In genomic region chr5:31697644-31698296, GRCm38 (mm10) we compare ENCODE assay signal across 8 mouse cellular contexts. TPM values are rescaled to one million over a fixed set of nuclear protein-coding genes. Genes with fewer than 3 reads are reported as not detected.
DNase-seq lines count a peak whose midpoint lies in the region; ATAC-seq lines count a peak whose summit lies in the region.

Babam2 (plus strand) TSS chr5:31697684.

- peak; percentile 97 for ATAC-seq in hindbrain, embryonic 16.5 days

- H3K27me3 ChIP-seq in hindbrain, embryonic 16.5 days (replicated peaks; ENCODE audit: control insufficient read depth, insufficient read depth, low read length): no peaks in the 10 kb centered on the region

- H3K4me3 ChIP-seq in hindbrain, embryonic 16.5 days (ENCODE audit: low read length): peak within 1 kb of the TSS; percentile 86
- H3K4me3 ChIP-seq in macrophage (ENCODE audit: inconsistent target): peak within 1 kb of the TSS; percentile 81

- DNase-seq in T-cell, adult 2 months (ENCODE audit: low spot score): peak; percentile 93
- peak; percentile 91 to 93 for DNase-seq in cerebellum, postnatal 36 days
- DNase-seq in gastrocnemius, adult 18-20 months (ENCODE audit: low spot score): peak; percentile 94
- peak; percentile 85 to 94 for DNase-seq in left cerebral cortex, adult 18-20 months (ENCODE audit: low spot score in 2 of 2)
- DNase-seq in right cerebral cortex, adult 18-20 months: peak; percentile 91
- DNase-seq in urinary bladder, postnatal 10 days (ENCODE audit: low spot score): peak; percentile 69

- no peaks in the 10 kb centered on the region for H3K36me3 ChIP-seq in hindbrain, embryonic 16.5 days (ENCODE audit: control insufficient read depth, insufficient read depth, low read length)
- peaks cover 3% of the 10 kb centered on the region; the same call in 1 of the 2 replicates for H3K36me3 ChIP-seq in macrophage (ENCODE audit: inconsistent target)

- H3K9ac ChIP-seq in hindbrain, embryonic 16.5 days (ENCODE audit: low read depth, low read length): peak within 1 kb of the TSS; percentile 90

- H3K27ac ChIP-seq in hindbrain, embryonic 16.5 days (ENCODE audit: low read depth, low read length): peak within 1 kb of the TSS; percentile 93
- H3K27ac ChIP-seq in macrophage: peak within 1 kb of the TSS; percentile 94

- H3K9me3 ChIP-seq in hindbrain, embryonic 16.5 days (ENCODE audit: control insufficient read depth, low read length): no peaks in the 10 kb centered on the region

- H3K4me1 ChIP-seq in hindbrain, embryonic 16.5 days (ENCODE audit: control insufficient read depth, insufficient read depth, low read depth, low read length): peaks cover 4% of the 10 kb centered on the region

- peak within 1 kb of the TSS; percentile 84 for H3K4me2 ChIP-seq in hindbrain, embryonic 16.5 days (ENCODE audit: low read length)

- H3K79me2 ChIP-seq in macrophage (ENCODE audit: inconsistent target): peaks cover 52% of the 10 kb centered on the region; the same call in 1 of the 2 replicates

- under 1% methylated on average over 62 of the region's 71 CpGs for WGBS in hindbrain, embryonic 16.5 days
- WGBS in macrophage (ENCODE audit: missing documents): under 1% methylated on average over 67 of the region's 71 CpGs

RNA-seq across cellular contexts. Expression of gene Babam2, which starts in this region (rescaled TPM):
- 10 to 100 TPM; 33.3 to 33.8 TPM for total RNA-seq in gastrocnemius, adult 18-20 months (2021)
- polyA plus RNA-seq in hindbrain, embryonic 16.5 days (2015; fragmentation: Nextera tagmentation; extraction: Ambion mirVana): 49.0 and 53.3 TPM in 2 replicates
- total RNA-seq in left cerebral cortex, adult 18-20 months (2021): 10 to 100 TPM; 44.7 to 46.5 TPM
- 100 to 1,000 TPM in 21 of 26 experiments, 10 to 100 TPM in 5; 68.7 to 174 (median 115) TPM for total RNA-seq in macrophage (2018; cell fraction: chromatin; rRNA removed)
- 10 to 100 TPM; 31.1 to 46.2 (median 39.0) TPM for total RNA-seq in macrophage (2018; cell fraction: cytosol; rRNA removed)
- 100 to 1,000 TPM in 8 of 26 experiments, 10 to 100 TPM in 18; 37.0 to 159 (median 78.8) TPM for total RNA-seq in macrophage (2018; cell fraction: nucleus; rRNA removed)
- 37.1 to 78.4 TPM (median 48.9 TPM) in 3 replicates for polyA plus RNA-seq in macrophage (2018)

Comparison
In these comparisons a context has a peak if more than half of its experiments do, and no peak if none do; other contexts are left out.
1. Peak in every context shown above with its lines: DNase-seq, ATAC-seq, H3K4me3 ChIP-seq and H3K27ac ChIP-seq.